Mouse (Mus musculus): Measurements from ENCODE around the gene Syt14.

The Syt14 gene

DNA sequence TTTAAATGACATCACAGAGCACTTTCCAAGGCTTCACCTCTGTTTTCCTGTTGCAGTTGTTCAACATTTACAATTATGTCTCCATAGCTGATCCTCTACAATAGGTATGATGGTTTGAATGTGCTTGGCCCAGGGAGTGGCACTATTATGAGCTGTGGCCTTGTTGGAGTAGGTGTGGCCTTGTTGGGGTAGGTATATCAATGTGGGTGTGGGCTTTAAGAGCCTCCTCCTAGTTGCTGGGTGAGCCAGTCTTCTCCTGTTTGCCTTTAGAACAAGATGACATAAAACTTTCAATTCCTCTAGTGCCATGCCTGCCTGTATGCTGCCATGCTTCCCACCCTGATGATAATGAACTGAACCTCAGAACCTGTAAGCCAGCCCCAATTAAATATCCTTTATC is 42.1 kb downstream of the Syt14 start:
- DNase-seq (ENCODE audit: extremely low spot score, low spot score): no peak

DNA sequence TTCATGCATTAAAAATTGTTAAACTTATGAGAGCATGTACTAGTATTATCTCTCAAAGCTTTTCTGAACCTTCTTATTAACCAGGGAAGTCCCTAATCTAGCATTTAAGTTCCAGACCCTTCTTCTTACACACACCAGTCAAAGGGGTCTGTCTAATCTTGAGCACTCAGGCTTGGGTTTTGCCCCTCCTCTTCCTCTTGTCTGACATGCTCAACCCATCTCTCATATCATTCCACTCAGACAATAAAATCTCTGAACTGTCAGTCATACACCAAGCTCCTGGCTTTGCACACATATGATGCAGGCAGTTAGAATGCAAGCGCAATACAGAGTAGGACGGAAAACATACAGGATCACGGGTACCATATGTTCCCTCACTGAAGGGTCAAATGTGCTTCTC is 48.4 kb downstream of the Syt14 start:
- DNase-seq (ENCODE audit: extremely low spot score, low spot score): no peak

DNA sequence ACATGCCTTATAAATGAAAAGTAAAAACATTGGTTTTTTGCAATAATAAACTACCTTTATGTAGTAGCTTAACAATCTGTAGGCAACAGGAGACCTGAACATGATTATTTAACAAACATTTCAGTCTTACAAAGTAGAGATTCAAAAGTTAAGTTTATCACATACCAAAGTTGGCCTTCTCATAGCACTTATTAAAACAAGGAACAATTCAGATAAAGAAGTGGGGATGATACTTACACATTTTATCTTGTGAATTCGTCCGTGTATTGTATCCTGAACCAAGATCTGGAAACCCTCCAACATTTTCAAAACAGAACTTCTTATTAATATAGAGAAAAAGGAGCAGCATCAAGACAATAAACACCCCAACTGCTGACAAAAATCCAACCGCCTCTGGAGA is 49.1 kb downstream of the Syt14 start:
- DNase-seq (ENCODE audit: extremely low spot score, low spot score): no peak

DNA sequence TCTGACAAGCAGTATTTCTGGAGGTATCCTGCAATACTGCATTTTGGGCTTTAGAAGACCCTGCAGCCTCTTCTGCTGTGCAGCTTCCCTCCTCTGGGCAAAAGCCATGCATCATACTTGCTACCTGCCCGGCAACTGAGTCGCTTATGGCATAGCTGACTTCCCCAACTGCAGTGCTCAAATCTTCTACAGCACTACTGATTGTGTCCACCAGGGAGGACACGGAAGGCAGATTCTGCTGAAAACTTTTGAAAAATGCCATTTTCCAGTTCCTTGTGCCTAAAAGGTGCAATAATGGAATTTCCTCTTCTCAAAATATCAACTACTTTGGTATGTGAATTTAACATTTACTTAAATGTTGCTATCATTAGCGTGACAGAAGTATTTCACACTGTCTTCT is 51.2 kb downstream of the Syt14 start:
- no peak for DNase-seq (ENCODE audit: extremely low spot score, low spot score)

DNA sequence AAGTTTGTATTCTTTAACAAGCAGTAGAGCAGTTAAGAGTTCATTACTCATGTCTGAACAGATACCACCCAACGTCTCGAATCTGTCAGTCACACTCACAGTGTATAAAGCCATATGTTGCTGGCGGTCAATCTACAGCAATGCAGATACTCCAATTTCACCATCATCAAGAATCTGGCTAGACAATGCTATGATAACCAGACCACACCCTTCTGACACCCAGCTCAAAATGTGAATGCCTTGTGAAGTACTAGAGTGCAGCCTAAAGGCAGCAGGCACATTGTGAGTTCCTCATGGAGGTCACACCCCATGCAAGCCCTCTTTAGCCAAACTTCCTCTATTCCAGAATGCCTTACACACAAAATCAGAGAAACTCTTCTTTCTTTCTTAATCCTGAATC is 53.9 kb downstream of the Syt14 start:
- no peak for DNase-seq (ENCODE audit: extremely low spot score, low spot score)

DNA sequence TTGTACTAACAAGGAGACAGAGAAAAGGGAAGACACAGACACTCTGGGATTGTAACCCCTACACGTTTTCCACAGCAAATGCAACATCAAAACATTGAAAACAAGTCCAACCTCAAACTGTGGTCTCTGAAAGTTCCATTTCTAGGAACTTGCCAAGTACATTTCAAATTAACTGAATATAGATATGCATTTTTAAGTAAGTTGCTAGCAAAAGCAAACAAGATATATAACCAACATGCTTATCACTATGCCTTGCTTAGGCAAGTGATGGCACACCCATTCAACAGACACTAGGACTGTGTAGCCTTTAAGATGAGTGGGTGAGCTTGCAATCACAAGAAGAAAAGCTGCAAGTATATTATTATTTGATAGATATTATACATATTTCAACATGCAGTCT is 54.5 kb downstream of the Syt14 start:
- DNase-seq (ENCODE audit: extremely low spot score, low spot score): no peak

DNA sequence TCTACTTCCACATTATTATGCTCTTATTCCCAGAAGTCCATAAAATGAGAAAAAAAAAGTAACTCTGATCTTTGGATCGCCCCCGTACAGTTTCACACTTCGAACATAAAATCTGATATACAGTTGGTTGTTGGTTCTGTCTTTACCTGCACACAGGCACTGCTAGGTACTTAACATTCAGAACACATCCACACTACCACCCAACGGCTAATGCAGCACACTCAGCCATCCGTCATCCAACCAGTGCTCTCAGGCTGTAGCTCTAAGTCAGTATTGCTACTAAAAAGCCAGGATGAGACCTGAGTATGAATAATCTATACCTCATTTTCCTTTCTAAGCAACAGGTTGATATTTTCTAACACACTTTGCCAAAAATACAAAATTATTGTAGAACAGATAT is 73.3 kb downstream of the Syt14 start:
- DNase-seq (ENCODE audit: extremely low spot score, low spot score): no peak

DNA sequence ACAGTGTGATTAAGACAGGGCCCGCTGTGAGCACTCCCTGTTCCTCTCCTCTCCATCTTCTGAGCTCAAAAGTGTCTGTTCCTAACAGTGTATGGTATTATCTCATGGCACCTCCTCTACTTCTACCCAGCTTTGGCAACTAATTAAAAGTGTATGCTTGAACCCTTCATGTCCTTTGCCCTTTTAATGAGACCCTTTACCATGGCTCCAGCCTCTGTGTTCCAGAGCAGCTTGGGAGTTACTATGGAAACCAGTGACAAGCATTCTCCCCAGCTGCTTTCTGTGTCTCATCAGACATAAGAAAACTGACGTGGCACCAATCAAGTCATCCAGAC is 87.8 kb downstream of the Syt14 start:
- DNase-seq (ENCODE audit: extremely low spot score, low spot score): peak; percentile 14

DNA sequence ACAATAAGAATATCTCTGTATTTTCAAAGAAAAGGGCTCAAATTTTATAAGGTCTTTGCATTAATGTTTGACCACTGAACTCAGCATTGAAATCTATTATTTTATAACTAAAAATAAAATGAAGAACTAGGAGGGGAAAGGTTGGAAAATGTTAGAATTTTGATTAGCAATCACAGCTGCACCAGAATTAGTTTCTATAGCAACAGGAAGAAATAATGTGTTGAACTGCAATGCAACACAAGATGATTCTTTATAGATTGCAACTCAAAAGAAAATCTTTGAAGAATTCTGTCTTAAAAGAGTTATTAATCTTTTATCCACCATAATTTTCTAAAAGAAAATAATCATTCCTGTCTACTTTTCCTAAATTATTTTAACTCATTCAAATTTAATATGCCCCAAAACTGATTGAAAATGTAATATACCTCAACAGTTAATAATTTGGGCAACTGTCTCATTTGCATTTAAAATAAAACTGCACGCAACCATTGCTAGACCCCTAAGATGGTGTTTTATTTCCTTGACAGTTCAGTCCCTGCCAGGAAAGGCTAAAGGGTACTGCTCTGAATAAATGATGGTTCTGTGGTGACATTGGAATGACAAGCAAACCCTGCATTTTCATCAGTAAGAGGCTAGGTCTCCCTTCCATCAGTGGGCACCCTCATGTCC is 88.3 kb downstream of the Syt14 start:
- DNase-seq (ENCODE audit: extremely low spot score, low spot score): no peak

DNA sequence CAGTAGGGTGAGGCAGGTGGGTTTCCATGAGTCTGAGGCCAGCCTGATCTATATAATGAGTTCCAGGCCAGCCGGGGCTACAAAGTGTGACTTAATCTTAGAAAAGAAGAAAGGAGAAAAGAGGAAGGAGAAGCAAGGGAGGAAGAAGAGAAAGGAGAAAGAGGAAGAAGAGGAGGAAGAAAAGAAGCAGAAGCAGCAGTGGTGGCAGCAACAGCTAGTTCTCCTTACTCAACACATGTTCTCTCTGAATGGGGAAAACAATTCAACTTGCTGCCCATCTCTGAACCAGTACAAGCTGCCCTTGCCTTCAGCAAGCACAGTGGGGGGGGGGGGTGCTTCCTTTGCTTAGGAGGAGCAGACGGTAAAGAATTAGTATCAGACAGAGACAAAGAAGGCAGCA is 96.5 kb downstream of the Syt14 start:
- no peak for DNase-seq (ENCODE audit: extremely low spot score, low spot score)

DNA sequence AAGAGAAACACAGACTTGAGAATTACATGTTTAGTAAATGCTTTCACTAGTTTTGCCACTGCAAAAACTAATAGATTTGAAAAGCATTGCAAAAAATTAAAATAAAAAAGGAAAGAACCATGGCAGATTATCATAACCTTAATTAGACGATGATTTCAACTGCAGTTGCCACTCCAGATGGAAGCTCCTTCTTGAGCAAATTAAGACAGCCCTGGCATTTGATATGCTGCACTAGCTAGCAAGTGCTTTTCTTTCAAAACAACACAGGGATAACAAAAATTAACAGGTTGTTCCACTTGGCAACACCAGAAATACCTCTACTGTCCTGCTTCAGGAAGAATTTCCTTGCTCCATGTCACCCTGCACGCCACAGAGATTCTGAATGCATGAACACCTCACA is 97.6 kb downstream of the Syt14 start:
- DNase-seq (ENCODE audit: extremely low spot score, low spot score): no peak

DNA sequence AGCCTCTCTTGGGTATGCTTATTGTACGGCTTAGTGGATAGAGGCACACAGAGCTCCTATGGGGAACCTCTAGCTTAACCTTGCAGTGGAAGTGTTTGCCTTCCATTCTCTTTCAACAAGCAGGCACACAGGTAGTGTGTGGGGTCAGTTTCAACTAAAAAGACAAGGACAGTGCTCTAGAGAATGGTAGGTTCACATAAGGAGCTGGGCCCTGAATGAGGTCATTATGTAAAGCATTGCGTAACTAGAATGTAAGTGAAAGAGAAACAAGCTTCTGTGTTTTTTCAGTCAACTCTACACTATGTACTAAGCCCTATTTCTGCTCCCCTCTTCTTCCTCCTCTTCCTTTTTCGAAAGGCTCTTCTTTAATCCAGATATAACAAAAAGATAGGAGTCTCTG is 103.8 kb downstream of the Syt14 start:
- no peak for DNase-seq (ENCODE audit: extremely low spot score, low spot score)

DNA sequence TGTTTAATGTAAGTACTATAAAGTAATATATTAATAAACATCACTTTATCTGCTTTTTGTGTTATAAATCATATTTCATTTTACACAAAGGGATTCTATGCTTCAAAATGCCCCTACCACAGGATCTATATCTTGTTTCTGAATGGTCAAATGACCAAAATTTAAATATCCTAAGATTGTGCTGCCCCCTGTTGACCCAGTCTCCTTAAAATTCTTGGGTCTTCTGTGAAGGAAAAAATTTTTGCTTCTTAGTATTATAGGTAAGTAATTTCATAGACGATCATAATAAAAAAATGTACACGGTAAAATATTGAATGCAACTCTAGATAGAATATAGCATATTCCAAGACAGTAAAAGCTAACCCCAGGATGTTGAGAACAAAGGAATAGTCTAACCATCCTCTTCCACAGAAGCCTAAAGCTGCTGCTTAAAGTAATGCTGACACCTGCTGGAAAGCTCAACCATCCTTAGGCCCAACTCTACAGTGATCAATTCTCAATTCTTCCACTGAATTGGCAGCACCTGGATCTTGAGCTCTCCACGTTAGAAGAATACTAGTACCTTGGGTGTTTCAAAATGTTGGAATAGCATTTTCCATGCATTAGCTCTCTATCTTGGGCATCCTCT is 123.4 kb downstream of the Syt14 start:
- no peak for DNase-seq (ENCODE audit: extremely low spot score, low spot score)

DNA sequence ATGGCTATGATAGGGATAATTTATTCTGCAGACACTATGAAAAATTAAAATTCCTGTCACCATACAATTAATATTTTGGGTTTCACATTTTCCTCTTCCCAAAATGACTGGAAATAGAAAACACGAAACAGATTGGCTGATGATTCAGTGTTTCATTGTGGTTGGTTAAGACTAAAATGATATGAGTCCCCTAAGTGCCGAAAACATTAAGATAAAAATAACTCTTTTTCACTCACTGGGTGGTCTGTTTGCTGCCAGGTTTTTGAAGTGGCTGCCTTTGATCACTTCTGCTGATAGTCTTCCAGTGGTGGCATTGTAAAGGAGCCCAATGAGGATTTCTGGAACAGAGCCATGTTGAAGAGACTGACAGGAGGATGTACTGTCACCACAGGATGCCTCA is 134.1 kb downstream of the Syt14 start:
- DNase-seq (ENCODE audit: extremely low spot score, low spot score): no peak

DNA sequence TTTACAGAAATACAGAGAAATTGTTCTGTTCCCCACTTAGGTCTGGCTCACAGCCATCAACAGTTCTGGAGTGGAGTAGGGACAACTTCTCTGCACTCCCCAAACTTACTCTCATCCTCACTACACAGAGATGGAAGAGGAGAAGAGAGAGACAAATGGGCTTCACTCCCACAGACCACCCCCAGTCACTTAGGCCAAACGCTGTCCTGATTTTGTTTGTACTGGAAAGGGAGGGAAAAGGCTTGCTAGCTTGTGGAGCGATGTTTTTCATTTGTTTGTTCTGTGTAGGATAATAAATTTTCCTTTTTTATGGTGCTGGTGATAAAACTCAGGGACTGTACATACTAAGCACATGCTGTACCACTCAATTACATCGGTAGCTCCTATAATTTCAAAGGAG is 134.7 kb downstream of the Syt14 start:
- DNase-seq (ENCODE audit: extremely low spot score, low spot score): no peak

DNA sequence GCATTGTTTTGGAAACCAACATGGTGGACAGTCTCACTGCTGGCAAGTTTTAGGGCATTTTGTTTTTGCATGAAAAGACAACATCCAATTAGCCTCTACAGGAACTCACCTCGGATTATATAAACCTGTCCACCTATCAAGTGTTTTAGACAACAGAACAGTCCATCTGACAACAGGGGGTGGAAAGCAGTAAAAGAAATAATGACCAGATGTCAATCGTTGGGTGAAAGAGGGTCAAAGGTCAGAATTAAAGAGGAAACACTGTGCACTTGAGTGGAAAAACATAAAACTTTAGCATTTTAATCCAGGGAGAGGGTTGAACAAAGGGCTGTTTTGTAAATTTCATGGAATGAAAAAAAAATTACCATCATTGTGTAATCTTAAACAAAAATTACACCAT is 136.8 kb downstream of the Syt14 start:
- no peak for DNase-seq (ENCODE audit: extremely low spot score, low spot score)

DNA sequence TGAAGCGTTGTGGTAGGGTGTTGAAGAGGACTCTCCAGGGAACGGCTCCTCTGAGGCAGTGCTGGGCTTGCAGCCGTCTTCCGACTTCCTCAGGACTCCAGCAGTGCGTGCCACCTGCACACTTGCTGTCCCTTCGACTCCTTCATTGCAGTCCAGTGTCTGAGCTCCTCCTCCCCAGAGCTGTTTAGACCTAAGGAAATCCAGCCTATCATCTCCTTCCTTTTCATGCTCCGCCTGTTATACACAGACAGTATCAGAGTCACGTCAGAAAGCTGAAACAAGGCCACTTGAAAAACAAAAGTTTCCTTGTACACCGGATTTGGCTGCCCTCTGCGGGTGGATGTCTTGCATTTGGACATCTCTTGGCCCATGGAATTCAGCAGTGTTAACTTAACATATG is 138.4 kb downstream of the Syt14 start:
- DNase-seq (ENCODE audit: extremely low spot score, low spot score): no peak

DNA sequence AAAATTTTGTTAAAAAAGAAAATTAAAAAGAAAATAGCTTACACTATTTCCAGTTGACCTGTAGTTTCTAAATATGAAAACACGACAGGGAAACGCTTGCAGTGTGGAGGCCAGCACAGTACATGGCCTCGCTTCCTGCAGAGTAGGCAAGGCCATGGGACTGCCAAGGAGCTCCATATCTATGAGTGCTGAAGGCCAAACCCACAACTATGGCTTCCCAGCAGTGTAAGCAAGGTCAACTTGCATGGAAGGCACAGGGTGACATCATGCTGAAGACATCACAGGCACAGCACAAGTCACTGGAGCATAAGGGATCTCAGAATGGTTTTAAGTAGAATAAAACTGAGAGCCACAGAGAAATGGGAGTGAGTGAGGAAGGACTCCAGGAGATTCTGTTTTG is 139.5 kb downstream of the Syt14 start:
- no peak for DNase-seq (ENCODE audit: extremely low spot score, low spot score)

DNA sequence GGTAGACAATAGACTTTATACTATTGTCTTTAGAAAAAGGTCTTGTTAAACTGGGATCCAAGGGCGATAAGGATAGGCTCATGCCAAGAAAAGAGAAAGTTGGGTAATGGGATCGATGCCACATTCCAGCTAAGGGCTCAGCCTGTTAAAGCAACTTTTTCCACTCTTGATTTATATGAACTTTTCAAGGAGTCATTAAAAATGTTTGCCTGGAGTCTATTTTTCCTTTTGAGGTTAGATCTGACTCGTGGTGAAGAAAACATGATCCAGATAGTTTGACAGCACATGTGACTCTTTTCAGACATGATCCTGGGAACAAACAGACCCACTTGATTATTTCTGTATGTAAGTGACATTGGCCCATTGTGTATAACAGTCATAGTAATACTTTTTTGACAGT is 144.9 kb downstream of the Syt14 start:
- DNase-seq (ENCODE audit: extremely low spot score, low spot score): no peak

DNA sequence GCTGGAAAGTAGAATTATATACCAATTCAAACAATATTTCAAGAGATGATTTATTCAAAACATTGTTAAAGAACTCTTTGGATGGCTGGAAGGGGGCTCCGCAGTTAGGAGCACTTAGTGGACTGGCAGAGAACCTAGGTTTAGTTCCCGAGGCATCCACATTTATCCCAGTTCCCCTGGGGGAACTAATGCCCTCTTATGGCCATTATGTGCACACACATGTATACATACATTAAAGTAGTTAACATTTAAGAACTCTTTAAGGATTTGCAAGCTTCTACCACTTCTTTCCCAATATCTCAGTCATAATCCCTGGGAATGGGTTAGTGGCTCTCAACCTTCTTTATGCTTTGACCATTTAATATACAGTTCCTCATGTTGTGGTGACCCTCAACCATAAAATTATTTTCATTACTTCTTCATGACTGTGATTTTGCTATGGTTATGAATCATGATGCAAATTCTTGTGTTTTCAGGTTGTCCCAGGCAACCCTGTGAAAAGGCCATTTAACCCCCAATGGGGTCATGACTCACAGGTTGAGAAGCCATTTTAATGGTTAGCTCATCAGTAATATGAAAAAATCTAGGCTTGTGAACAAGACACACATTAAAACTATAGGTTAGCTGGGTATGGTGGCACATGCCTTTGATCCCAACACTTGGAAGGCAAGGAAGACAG is 152.8 kb downstream of the Syt14 start:
- DNase-seq (ENCODE audit: extremely low spot score, low spot score): no peak

DNA sequence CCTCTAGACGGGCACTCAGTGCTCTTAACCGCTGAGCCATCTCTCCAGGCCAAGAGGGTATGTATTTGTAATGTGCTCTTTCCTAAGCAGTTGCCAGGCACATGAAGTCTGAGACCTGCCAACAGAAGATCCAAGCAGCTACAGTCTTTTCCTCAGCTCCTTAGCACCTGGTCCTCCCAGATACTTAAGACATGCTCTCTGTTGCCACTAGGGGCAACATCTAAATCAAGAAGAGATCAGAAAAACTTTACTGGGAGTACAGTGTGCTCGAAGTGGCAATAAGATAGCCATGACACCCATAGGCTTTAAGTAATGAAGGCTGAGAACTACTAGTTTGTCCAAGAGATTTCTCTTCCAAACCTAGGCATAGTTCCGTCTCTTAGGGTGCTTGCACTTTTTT is 155.4 kb downstream of the Syt14 start:
- no peak for DNase-seq (ENCODE audit: extremely low spot score, low spot score)

DNA sequence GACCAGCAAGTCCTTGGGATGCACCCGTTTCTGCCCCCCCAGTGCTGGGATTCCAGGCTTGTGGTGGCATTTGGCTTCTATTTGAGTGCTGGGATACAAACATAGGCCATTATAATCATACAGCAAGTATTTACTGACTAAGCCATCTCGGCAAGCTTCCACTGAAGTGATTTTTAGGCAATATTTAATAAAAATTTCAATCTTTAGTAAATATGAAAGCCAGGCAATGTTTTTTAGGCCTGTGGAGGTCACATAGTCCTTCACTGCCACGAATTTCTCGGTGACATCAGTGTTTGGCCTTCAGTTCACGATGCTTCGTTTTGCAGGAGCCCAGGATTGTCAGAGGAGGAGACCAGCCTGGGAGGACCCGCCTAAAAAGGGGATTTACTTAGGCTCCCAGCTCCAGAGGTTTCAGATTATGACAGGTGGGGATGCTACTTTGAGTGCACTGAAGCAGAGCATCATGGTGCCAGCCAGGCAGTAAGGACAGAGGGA is 156.4 kb downstream of the Syt14 start:
- no peak for DNase-seq (ENCODE audit: extremely low spot score, low spot score)

DNA sequence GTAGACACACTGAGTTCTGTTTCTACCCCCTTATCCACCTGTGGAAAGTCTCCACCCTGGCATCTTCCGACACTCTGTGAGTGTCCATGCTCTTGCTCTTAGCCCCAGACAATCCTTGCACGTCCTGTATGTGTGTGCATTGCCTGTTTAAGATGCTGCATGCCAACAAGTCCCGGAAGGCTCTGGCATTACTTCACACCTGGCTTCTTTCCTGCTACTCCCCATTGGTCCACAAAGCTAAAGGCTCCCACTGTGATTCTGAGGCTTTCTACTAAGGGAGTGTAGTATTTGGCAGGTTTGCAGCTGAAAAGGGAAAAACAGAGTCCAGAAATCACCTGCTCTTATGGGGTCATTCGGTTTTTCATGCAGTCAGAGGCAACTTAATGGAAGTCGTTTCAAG is 162.7 kb downstream of the Syt14 start:
- no peak for DNase-seq (ENCODE audit: extremely low spot score, low spot score)

Measured in neural tube, embryonic 10.5 days (tissue).